Mouse (Mus musculus) neural tube, embryonic 15.5 days (tissue): ENCODE data around the gene Klb. TPM values are rescaled to one million over a fixed set of nuclear protein-coding genes. Genes with fewer than 3 reads are reported as not detected.
A peak's percentile ranks its signal among the peaks of the same experiment; 100 is the strongest.
"Not testable (repeated sequence)": the region's sequence is repeated elsewhere in the genome, so short reads cannot be mapped to it uniquely, and the experiment has no call there.

Experiments used
- ATAC-seq: fragments of 200-750 bp; cut with Nextera tagmentation; 2 replicates; pipeline ENCODE4 v1.8.0; 2017; ENCODE audit warnings: mild to moderate bottlenecking, moderate TSS enrichment, moderate library complexity; ENCODE audit not compliant: low FRiP score
- H3K27ac ChIP-seq: fragments of 300-500 bp; sonication (generic); replicated peaks from 2 replicates; pipeline ENCODE4 v1.5.1; 2015; ENCODE audit warnings: mild to moderate bottlenecking, inconsistent platforms
- H3K27me3 ChIP-seq: fragments of 300-500 bp; sonication (generic); replicated peaks from 2 replicates; pipeline ENCODE4 v1.6.1; 2015; ENCODE audit warnings: inconsistent platforms
- H3K36me3 ChIP-seq: fragments of 300-500 bp; sonication (generic); 2 replicates; pipeline ENCODE4 v1.6.1; 2015; ENCODE audit warnings: inconsistent platforms
- H3K4me1 ChIP-seq: fragments of 300-500 bp; sonication (generic); 2 replicates; pipeline ENCODE4 v1.6.1; 2015; ENCODE audit warnings: inconsistent platforms
- H3K4me2 ChIP-seq: fragments of 300-500 bp; sonication (generic); 2 replicates; pipeline ENCODE4 v1.6.1; 2015; ENCODE audit warnings: inconsistent platforms, mild to moderate bottlenecking, moderate library complexity
- H3K4me3 ChIP-seq: fragments of 300-500 bp; sonication (generic); replicated peaks from 2 replicates; pipeline ENCODE4 v1.5.1; 2015; ENCODE audit warnings: mild to moderate bottlenecking, inconsistent platforms
- H3K9ac ChIP-seq: fragments of 300-500 bp; sonication (generic); replicated peaks from 2 replicates; pipeline ENCODE4 v1.6.1; 2015; ENCODE audit warnings: mild to moderate bottlenecking, inconsistent platforms
- H3K9me3 ChIP-seq: fragments of 300-500 bp; sonication (generic); replicated peaks from 2 replicates; pipeline ENCODE4 v1.6.1; 2016; ENCODE audit warnings: inconsistent platforms
- WGBS: fragments of 180-500 bp; shearing (Covaris S2); methylation state at CpG from one replicate; pipeline ENCODE4 v1.1.7; 2015; ENCODE audit warnings: mixed read lengths; 5-methylcytosine and 5-hydroxymethylcytosine counted together
- polyA plus RNA-seq: library from polyadenylated mRNA; unstranded; fragments of >200 nt; fragmentation: Nextera tagmentation; extraction: Ambion mirVana; gene quantifications from 2 replicates; pipeline ENCODE4 v1.2.1, GENCODE M21; 2015

The Klb gene
- 0.15 TPM in 1 of 2 replicates, not detected in the other for polyA plus RNA-seq

DNA sequence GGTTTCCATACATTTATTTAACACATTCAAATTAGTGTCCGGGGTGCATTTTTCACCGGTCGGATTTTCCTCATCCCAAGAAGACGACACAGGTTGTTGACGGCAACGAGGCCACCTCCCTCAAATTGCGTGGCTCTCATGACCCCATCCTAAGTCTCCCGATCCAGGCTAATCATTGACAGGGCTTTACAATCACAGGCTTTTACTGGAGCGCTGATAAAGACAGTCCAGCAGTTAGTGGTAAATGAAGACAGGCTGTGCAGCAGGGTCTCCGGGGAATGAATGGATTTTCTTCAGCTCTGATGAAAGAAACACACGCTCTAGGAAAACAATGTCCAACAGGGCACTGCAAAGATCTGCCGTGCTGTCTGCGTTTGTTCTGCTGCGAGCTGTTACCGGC, at the start of gene Klb:
TSS of gene Klb (plus strand) at position 147 of the 400 bp plus-strand sequence.
- Histone ChIP-seq H3K9ac (peak within 1 kb of the TSS; percentile 27; the same call in 1 of the 2 replicates), H3K9me3 (no peaks in the 10 kb centered on the region), H3K27ac (no peak within 1 kb of the TSS), H3K4me2 (peak within 1 kb of the TSS; percentile 55), H3K4me1 (peaks cover 9% of the 10 kb centered on the region), H3K4me3 (peak within 1 kb of the TSS; percentile 27), H3K36me3 (no peaks in the 10 kb centered on the region), H3K27me3 (no peaks in the 10 kb centered on the region)
- WGBS = 12% methylated on average over 15 of the region's 15 CpGs
- no peak for ATAC-seq

DNA sequence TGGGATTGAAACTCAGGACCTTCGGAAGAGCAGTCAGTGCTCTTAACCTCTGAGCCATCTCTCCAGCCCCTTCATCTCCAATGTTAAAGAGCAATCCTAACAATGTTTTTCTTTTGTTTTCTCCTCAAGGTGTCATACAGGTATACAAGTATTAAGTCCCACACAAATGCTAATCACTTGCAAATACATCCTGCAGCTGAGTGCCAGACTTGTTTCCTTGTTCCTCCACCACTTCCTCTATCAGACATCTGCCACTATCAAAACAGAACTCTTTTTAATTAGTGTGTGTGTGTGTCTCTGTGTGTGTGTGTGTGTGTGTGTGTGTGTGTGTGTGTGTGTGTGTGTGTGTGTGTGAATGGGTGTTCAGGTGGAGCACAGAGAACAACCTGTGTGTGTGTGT, 48.5 kb upstream of the Klb start:
- H3K4me3 ChIP-seq, H3K4me2 ChIP-seq, H3K9me3 ChIP-seq, ATAC-seq, H3K27me3 ChIP-seq, H3K9ac ChIP-seq, H3K27ac ChIP-seq, H3K4me1 ChIP-seq: not testable (repeated sequence)
- H3K36me3 ChIP-seq = peaks cover 14% of the 10 kb centered on the region; the same call in 1 of the 2 replicates
- 100% methylated on average over 1 of the region's 1 CpGs for WGBS

DNA sequence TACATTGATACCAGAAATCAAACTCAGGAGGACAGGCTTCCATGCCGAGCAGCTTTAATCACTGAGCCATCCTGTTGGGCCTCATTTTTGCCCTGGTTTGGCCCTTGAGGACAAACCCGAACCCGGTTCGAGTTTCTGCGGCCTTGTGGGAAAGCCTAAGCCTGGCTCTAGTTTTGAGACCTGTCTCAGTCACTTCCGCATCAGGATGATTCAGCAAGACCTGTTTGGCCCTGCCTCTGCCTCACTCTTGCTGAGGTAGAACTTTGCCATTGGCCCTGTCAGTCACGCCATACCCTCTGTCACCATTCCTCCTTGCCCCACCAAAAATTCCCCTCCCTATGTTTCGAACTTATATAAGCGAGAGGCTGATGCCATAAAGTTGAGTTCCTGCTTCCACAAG, 48.0 kb upstream of the Klb start:
- H3K4me3 ChIP-seq = no peak overlapping the region
- no peak overlapping the region for H3K9ac ChIP-seq
- WGBS = 96% methylated on average over 9 of the region's 9 CpGs
- H3K27ac ChIP-seq = no peak overlapping the region
- no peaks in the 10 kb centered on the region for H3K9me3 ChIP-seq
- H3K4me1 ChIP-seq = no peaks in the 10 kb centered on the region
- H3K4me2 ChIP-seq = no peak overlapping the region
- no peak for ATAC-seq
- H3K27me3 ChIP-seq = no peaks in the 10 kb centered on the region
- H3K36me3 ChIP-seq = peaks cover 14% of the 10 kb centered on the region; the same call in 1 of the 2 replicates

GRCm38 (mm10) chr5:65305516-65305915, 42.6 kb upstream of the Klb start:
- H3K27ac ChIP-seq = 0 out of 2 replicates have a peak overlapping the region, but pooled peaks have one; percentile 45
- no peak overlapping the region for H3K9ac ChIP-seq
- H3K9me3 ChIP-seq = no peaks in the 10 kb centered on the region
- no peak; the same call in 1 of the 2 replicates for ATAC-seq
- no peak overlapping the region for H3K4me3 ChIP-seq
- WGBS = 62% methylated on average over 9 of the region's 9 CpGs
- H3K36me3 ChIP-seq = peaks cover 9% of the 10 kb centered on the region; the same call in 1 of the 2 replicates
- H3K4me1 ChIP-seq = no peaks in the 10 kb centered on the region
- no peaks in the 10 kb centered on the region for H3K27me3 ChIP-seq
- no peak overlapping the region for H3K4me2 ChIP-seq

DNA sequence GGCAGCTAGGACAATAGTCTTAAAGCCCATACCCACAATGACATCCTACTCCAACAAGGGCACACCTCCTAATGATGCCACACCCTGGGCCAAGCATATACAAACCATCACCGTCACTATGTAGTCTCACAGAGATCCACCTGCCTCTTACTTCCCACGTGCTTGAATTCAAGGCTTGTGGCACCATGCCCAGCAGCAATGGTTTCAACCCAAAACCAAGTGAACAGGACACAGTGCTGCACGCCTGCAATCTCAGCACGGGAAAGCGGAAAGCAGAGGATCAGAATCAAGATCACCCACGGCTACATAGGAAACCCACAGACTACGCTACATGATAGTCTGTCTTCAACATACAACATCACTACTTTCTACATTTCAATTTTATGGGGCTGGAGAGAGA, 39.9 kb upstream of the Klb start:
- no peak overlapping the region for H3K4me2 ChIP-seq
- H3K4me3 ChIP-seq = no peak overlapping the region
- no peak overlapping the region for H3K27ac ChIP-seq
- no peak for ATAC-seq
- H3K9ac ChIP-seq = no peak overlapping the region
- H3K27me3 ChIP-seq = no peaks in the 10 kb centered on the region
- no peaks in the 10 kb centered on the region for H3K9me3 ChIP-seq
- no peaks in the 10 kb centered on the region for H3K4me1 ChIP-seq
- H3K36me3 ChIP-seq = peaks cover 10% of the 10 kb centered on the region; the same call in 1 of the 2 replicates
- 96% methylated on average over 7 of the region's 7 CpGs for WGBS

DNA sequence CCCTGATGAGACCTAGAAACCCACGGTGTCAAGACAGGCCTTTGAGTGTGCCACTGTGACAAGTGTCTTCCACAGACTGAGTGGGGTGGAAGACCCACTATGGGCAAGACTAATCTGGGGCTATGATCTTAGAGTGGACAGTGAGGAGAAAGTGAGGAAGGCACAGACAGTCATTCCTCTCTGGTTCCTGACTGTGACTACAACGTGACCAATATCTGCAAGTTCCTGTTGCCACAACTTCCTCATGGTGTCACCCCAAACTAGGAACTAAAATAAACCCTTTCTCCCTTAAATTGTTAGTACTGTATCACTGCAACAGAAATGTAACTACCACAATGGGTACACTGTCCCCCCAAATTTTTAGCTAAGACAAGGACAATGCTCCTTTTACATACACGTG, 39.2 kb upstream of the Klb start:
- no peak overlapping the region for H3K9ac ChIP-seq
- 93% methylated on average over 3 of the region's 3 CpGs for WGBS
- no peak for ATAC-seq

DNA sequence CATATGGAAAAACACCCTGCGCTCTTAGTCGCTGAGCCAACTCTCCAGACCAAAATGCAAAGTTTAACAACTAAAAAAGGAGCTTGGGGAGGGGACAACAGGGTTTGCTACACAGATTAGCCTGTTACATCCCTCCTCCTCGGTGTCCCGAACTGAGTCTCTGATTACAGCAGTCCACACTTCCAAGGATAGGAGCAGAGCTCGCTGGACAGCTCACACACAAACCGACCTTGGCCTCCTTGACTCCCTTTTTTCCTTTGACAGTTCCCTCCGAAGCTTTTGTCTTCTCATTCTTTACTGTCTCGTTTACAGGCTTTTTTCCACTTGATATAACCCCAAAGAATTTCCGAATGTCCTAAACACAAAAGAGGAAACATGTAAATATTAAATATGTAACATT, 28.9 kb upstream of the Klb start:
- 89% methylated on average over 9 of the region's 9 CpGs for WGBS

More for the DNA sequence above, 39.2 kb upstream of the Klb start:
- H3K9me3 ChIP-seq = no peaks in the 10 kb centered on the region
- H3K27me3 ChIP-seq = no peaks in the 10 kb centered on the region
- H3K27ac ChIP-seq = no peak overlapping the region
- no peaks in the 10 kb centered on the region for H3K4me1 ChIP-seq
- H3K4me3 ChIP-seq = no peak overlapping the region
- H3K4me2 ChIP-seq = no peak overlapping the region
- H3K36me3 ChIP-seq = peaks cover 10% of the 10 kb centered on the region; the same call in 1 of the 2 replicates

GRCm38 (mm10) chr5:65322165-65322564, 25.9 kb upstream of the Klb start:
- H3K4me3 ChIP-seq = no peak overlapping the region
- ATAC-seq = no peak
- peaks cover 6% of the 10 kb centered on the region for H3K36me3 ChIP-seq
- no peaks in the 10 kb centered on the region for H3K9me3 ChIP-seq
- no peak overlapping the region for H3K27ac ChIP-seq
- H3K9ac ChIP-seq = no peak overlapping the region
- 87% methylated on average over 10 of the region's 10 CpGs for WGBS
- H3K27me3 ChIP-seq = no peaks in the 10 kb centered on the region
- H3K4me2 ChIP-seq = no peak overlapping the region
- no peaks in the 10 kb centered on the region for H3K4me1 ChIP-seq

More for the DNA sequence above, 28.9 kb upstream of the Klb start:
- Histone ChIP-seq H3K9ac (no peak overlapping the region), H3K27ac (no peak overlapping the region), H3K9me3 (no peaks in the 10 kb centered on the region), H3K4me1 (no peaks in the 10 kb centered on the region), H3K4me3 (no peak overlapping the region), H3K27me3 (no peaks in the 10 kb centered on the region), H3K4me2 (no peak overlapping the region), H3K36me3 (peaks cover 14% of the 10 kb centered on the region)
- no peak for ATAC-seq

- no peaks in the 10 kb centered on the region for H3K4me1 ChIP-seq
- no peaks in the 10 kb centered on the region for H3K27me3 ChIP-seq
- H3K4me2 ChIP-seq = no peak overlapping the region
- 96% methylated on average over 3 of the region's 3 CpGs for WGBS
- no peaks in the 10 kb centered on the region for H3K9me3 ChIP-seq
- no peak overlapping the region for H3K4me3 ChIP-seq
- ATAC-seq = no peak
- H3K36me3 ChIP-seq = no peaks in the 10 kb centered on the region
- no peak overlapping the region for H3K9ac ChIP-seq
- no peak overlapping the region for H3K27ac ChIP-seq
Measured at GRCm38 (mm10) chr5:65324271-65324670, 23.8 kb upstream of the Klb start.

GRCm38 (mm10) chr5:65324758-65325355, 23.3 kb upstream of the Klb start:
- Histone ChIP-seq H3K4me1 (no peaks in the 10 kb centered on the region), H3K4me3 (no peak overlapping the region), H3K4me2 (no peak overlapping the region), H3K27ac (no peak overlapping the region), H3K27me3 (no peaks in the 10 kb centered on the region), H3K36me3 (no peaks in the 10 kb centered on the region), H3K9me3 (no peaks in the 10 kb centered on the region), H3K9ac (no peak overlapping the region)
- WGBS = 91% methylated on average over 3 of the region's 3 CpGs
- ATAC-seq = no peak

GRCm38 (mm10) chr5:65326212-65326611, 21.9 kb upstream of the Klb start:
- no peak overlapping the region for H3K4me3 ChIP-seq
- H3K9me3 ChIP-seq = no peaks in the 10 kb centered on the region
- no peaks in the 10 kb centered on the region for H3K27me3 ChIP-seq
- ATAC-seq = no peak
- 0 out of 2 replicates have a peak overlapping the region, but pooled peaks have one; percentile 6 for H3K4me2 ChIP-seq
- no peaks in the 10 kb centered on the region for H3K36me3 ChIP-seq
- no peak overlapping the region for H3K27ac ChIP-seq
- no peak overlapping the region for H3K9ac ChIP-seq
- no peaks in the 10 kb centered on the region for H3K4me1 ChIP-seq
- WGBS = 39% methylated on average over 5 of the region's 5 CpGs

- no peak overlapping the region for H3K27ac ChIP-seq
- H3K9me3 ChIP-seq = no peaks in the 10 kb centered on the region
- no peaks in the 10 kb centered on the region for H3K36me3 ChIP-seq
- H3K4me1 ChIP-seq = peaks cover 13% of the 10 kb centered on the region; the same call in 1 of the 2 replicates
- no peaks in the 10 kb centered on the region for H3K27me3 ChIP-seq
- 93% methylated on average over 3 of the region's 3 CpGs for WGBS
- no peak overlapping the region for H3K4me3 ChIP-seq
- no peak overlapping the region for H3K9ac ChIP-seq
- no peak for ATAC-seq
- H3K4me2 ChIP-seq = no peak overlapping the region
Measured at GRCm38 (mm10) chr5:65329971-65330370, 18.1 kb upstream of the Klb start.
